Comparison of ENCODE assay signal across 8 mouse cellular contexts in the genomic region with DNA sequence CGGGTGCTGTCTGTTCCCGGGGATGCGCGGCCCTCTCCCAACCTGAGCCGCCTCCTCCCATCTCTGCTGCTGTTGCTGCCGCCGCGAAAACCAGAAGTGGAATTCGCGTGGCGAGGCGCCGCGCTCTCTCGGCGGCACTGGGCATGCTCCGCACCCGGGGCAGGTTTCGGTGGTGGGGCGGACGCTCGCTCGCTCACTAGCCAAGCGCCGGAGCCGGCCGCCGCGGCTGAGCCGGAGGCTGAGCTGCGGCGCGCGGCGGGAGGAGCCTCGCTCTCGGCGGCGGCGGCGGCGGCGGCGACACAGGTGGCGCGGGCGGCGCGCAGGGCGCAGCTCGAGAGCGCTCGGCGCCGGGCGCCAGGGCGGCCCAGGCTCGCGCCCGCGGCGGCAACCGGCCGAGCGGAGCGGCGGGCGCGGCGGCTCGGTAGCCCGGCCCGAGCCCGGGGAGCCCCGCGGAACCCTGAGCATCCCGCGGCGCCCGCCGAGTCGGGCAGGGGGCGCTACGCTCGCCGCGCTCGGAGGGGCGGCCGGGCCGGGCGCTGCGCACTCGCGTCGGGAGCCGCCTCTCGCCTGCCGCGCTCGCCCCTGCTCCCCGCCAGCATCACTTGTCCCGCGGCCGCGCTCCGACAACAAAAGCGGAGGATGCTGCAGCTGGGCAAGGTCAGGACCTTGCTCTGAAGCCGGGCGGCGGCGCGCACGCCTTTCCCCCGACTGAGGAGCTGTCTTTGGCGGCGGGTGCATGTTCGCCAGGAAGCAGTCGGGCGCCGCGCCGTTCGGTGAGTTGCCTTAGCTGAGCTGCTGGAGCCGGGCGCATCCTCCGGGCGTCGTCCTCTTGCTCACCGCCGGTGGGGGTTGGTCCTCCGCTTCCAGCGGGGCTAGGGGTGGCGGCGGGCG. TPM values are rescaled to one million over a fixed set of nuclear protein-coding genes. Genes with fewer than 3 reads are reported as not detected.
DNase-seq lines count a peak whose midpoint lies in the region; ATAC-seq lines count a peak whose summit lies in the region.

Ctnnd2 (plus strand) TSS at position 203 of the 891 bp plus-strand sequence.

- no peaks in the 10 kb centered on the region for H3K9me3 ChIP-seq in forebrain, embryonic 12.5 days
- H3K9me3 ChIP-seq in hindbrain, embryonic 15.5 days = no peaks in the 10 kb centered on the region

- peak within 1 kb of the TSS; percentile 76 for H3K4me2 ChIP-seq in forebrain, embryonic 12.5 days
- peak within 1 kb of the TSS; percentile 72 for H3K4me2 ChIP-seq in hindbrain, embryonic 15.5 days

- H3K4me1 ChIP-seq in brown adipose tissue, adult 24 weeks (ENCODE audit: control insufficient read depth, insufficient read depth, insufficient read length, low read length) = no peaks in the 10 kb centered on the region
- H3K4me1 ChIP-seq in forebrain, embryonic 12.5 days = peaks cover 19% of the 10 kb centered on the region
- peaks cover 18% of the 10 kb centered on the region for H3K4me1 ChIP-seq in hindbrain, embryonic 15.5 days (replicated peaks)

- peak; percentile 84 for ATAC-seq in forebrain, embryonic 12.5 days (ENCODE audit: low FRiP score)
- peak; percentile 92 for ATAC-seq in hindbrain, embryonic 15.5 days (ENCODE audit: low FRiP score, low read depth)

- peak; percentile 86 for DNase-seq in Muller cell, postnatal 12 days (ENCODE audit: inconsistent ontology term)
- DNase-seq in left cerebral cortex, adult 18-20 months (ENCODE audit: low spot score in 2 of 2) = peak; percentile 87 to 92
- DNase-seq in lung, postnatal 10 days = peak; percentile 43
- DNase-seq in right cerebral cortex, postnatal 10 days (ENCODE audit: low spot score in 2 of 2) = peak; percentile 92 to 93
- no peak for DNase-seq in spleen, postnatal 14 days (ENCODE audit: low spot score in 2 of 2)

- WGBS in forebrain, embryonic 12.5 days = under 1% methylated on average over 83 of the region's 136 CpGs
- under 1% methylated on average over 66 of the region's 136 CpGs for WGBS in hindbrain, embryonic 15.5 days

- peaks cover 12% of the 10 kb centered on the region; the same call in 1 of the 2 replicates for H3K27me3 ChIP-seq in forebrain, embryonic 12.5 days
- no peaks in the 10 kb centered on the region for H3K27me3 ChIP-seq in hindbrain, embryonic 15.5 days

- no peaks in the 10 kb centered on the region for H3K36me3 ChIP-seq in forebrain, embryonic 12.5 days (replicated peaks)
- H3K36me3 ChIP-seq in hindbrain, embryonic 15.5 days = no peaks in the 10 kb centered on the region

- peak within 1 kb of the TSS; percentile 10; the same call in 1 of the 2 replicates for H3K4me3 ChIP-seq in brown adipose tissue, adult 24 weeks (ENCODE audit: insufficient read depth, low read depth, low read length)
- H3K4me3 ChIP-seq in forebrain, embryonic 12.5 days (replicated peaks) = peak within 1 kb of the TSS; percentile 77
- peak within 1 kb of the TSS; percentile 79 for H3K4me3 ChIP-seq in hindbrain, embryonic 15.5 days

- H3K27ac ChIP-seq in brown adipose tissue, adult 24 weeks (replicated peaks; ENCODE audit: low read depth, low read length) = no peak within 1 kb of the TSS
- H3K27ac ChIP-seq in forebrain, embryonic 12.5 days = peak within 1 kb of the TSS; percentile 93
- peak within 1 kb of the TSS; percentile 96 for H3K27ac ChIP-seq in hindbrain, embryonic 15.5 days (replicated peaks)

- H3K9ac ChIP-seq in forebrain, embryonic 12.5 days = peak within 1 kb of the TSS; percentile 86
- peak within 1 kb of the TSS; percentile 98 for H3K9ac ChIP-seq in hindbrain, embryonic 15.5 days

RNA-seq across cellular contexts. Expression of gene Ctnnd2, which starts in this region (rescaled TPM):
- polyA plus RNA-seq in brown adipose tissue, adult 24 weeks (2012; ENCODE audit: insufficient read depth, insufficient read length, missing spikeins) = not detected in 2 replicates
- polyA plus RNA-seq in forebrain, embryonic 12.5 days (2016; fragmentation: Nextera tagmentation; extraction: Ambion mirVana) = 60.2 and 65.0 TPM in 2 replicates
- polyA plus RNA-seq in hindbrain, embryonic 15.5 days (2015; fragmentation: Nextera tagmentation; extraction: Ambion mirVana) = 68.1 and 71.8 TPM in 2 replicates
- 100 to 1,000 TPM; 223 to 236 TPM for total RNA-seq in left cerebral cortex, adult 18-20 months (2021)

Comparison
In these comparisons a context has a peak if more than half of its experiments do, and no peak if none do; other contexts are left out.
1. RNA of gene Ctnnd2 (polyA plus RNA-seq): 68.1 to 71.8 TPM in hindbrain, embryonic 15.5 days and 60.2 to 65.0 TPM in forebrain, embryonic 12.5 days; not detected in brown adipose tissue, adult 24 weeks; every median in the first group is over 10 times any median in the second.
2. DNase-seq: peak in Muller cell, postnatal 12 days (single experiment), left cerebral cortex, adult 18-20 months (2 of 2), lung, postnatal 10 days (single experiment) and right cerebral cortex, postnatal 10 days (2 of 2); none in spleen, postnatal 14 days (0 of 2).
3. H3K4me3 ChIP-seq: peak in every context shown above with its lines; median percentile 79 in hindbrain, embryonic 15.5 days; 77 in forebrain, embryonic 12.5 days; 10 in brown adipose tissue, adult 24 weeks.